Mouse (Mus musculus) gastrocnemius, adult 18-20 months (tissue): ENCODE measurements around the gene Slco2b1. TPM values are rescaled to one million over a fixed set of nuclear protein-coding genes. Genes with fewer than 3 reads are reported as not detected.
A peak's percentile ranks its signal among the peaks of the same experiment; 100 is the strongest.

Source experiments
- DNase-seq: peaks from one replicate; pipeline ENCODE4 v3.0.0; 2021; ENCODE audit warnings: low spot score
- total RNA-seq, 2 experiments: library from RNA; stranded (reverse); gene quantifications; 2 replicates each; pipeline ENCODE4 v1.2.3; 2021

The Slco2b1 gene
- total RNA-seq, 2 experiments from 2014 or later, result 3.6 to 5.0 TPM

DNA sequence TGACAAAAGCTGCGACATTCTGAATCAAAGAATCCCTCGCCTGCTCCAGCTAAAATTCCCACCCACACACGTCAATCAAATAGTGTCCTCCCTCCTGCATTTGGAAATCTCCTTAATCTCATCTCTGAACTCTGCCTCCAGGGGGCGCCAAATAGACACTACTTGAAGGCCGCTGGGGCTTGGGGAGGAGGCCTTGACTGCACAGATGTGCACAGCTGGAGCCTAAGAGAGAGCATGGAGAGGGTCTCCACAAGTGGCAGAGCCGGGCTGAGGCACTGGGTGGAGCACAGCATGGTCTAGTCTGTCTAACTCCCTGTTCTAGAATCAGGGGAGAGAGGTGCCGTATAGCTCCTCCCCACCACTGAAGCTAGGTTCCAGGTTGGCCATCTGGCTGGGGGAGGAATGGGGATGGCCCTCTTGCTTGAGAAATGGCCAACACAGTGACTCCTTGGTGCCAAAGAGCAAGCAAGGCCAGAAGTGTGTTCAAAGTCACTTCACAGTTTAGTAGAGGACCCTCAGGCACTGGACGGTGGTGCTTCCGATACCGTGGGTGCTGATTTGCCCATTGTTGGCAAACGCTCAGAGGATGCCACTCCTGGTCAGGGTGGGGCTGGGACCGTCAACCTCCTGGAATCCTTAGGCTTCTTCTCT is 51.6 kb downstream of the Slco2b1 start:
- DNase-seq, result peak; percentile 88

DNA sequence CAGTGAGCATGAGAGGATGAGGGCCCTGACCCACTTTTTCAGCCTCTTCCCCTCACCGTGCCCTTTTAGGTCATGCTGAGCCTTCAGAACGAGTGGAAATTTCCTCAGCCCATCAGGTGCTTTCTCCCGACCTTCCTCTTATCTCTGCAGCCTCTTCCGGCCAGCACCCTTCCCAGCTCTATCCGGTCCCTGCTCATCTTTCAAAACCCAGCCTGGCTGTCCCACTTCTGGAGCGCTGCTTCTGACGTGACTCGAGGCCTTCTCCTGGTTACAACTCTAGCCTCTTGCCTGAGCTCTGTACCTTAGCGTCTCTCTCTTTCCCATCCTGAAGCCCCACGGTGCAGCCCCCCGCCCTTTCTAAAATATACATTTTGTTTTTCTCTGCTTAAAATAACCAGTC is 56.9 kb downstream of the Slco2b1 start:
- no peak for DNase-seq

DNA sequence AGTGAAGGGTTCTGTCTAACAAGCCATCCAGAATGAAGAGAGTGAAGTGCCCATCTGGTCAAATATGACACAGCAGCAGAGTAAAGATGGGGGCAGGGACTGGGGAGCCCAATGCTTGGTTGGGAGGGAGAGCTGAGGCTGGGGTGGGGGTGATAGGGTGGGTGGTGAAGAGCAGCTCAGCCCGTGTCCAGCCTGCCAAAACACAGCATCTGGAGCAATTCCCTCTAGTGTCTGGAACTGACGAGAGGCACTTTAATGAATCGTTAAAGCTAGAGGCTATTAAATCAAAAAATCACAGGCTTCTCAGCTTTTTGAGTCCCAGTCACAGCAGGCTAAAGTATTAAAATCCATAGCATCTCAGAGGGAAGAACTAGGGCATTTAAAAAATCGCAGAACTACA is 61.6 kb downstream of the Slco2b1 start:
- DNase-seq, result no peak

DNA sequence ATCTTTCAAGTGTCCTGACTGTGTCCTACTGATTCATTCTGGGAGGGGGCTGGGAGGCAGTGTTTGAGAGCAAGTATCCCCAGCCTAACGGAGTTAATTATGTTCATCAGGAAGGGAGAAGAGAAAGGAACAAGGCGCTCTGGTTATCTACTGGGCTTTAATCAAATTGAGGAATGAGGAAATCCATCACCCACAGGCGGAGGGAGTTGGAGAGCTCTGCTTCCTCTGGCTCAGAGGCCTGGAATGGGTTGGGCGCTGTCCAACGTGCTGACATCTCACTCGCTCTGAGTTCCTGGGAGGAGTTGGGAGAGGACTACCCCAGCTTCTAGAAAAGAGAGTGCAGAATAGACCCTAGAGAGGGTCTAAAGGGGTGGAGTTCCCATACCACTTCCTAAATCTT is 62.5 kb downstream of the Slco2b1 start:
- DNase-seq, result peak; percentile 70

DNA sequence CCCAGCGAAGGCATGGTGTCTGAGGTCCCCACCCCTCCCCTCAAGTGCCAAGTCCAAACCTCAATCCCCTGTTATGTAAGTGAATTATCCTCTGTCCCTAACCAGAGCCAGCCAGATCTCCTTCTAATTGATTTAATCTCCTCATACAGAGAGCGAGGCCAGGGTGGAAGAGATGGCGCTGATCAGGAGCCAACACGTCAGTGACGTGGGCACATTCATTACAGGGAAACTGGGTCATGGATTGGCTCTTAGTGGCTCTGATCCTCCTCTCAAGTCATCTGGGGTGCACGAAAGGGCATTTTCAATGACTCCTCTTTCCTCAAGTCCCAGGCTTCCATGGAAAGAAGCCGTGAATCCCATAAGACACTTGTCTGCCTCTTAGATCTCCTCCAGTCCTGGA is 66.4 kb downstream of the Slco2b1 start:
- no peak for DNase-seq

DNA sequence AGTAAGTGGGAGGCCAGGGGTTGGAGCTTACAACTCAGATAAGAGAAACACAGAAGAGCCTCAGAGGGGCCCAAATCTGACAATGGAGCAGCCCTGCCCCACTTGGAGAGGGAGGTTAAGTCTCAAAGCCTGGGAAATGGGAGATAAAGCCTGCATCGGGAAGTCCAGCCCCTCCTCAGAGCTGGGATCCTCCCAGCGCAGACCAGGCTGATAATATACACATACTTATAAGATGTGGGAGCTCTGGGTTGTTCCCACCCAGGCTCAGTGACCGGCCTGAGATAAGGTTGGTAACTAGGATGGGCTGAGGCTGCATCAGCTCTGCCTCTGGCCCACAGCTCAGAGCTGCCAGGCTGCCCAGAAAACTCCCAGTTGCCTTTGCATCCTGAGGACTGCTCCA is 69.1 kb downstream of the Slco2b1 start:
- DNase-seq, result no peak

DNA sequence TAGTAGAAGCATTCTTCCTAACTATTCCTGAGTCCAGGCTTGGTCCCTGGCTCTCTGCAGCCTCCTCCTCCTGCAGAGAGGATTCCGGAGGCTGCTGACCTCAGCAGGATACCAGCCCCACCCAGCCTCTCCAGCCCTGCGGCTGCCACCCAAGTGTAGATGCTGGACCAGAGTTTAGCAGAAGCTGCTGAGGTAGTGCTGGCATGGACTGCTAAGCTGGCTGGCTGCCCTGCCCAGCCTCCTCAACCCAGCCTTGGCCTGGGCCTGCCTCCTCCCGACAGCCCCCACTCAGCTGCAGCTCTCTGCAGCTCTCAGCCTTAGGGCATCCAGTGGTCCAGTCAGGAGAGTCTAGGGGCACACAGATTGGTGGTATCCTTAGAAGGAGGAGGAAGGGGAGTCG is 69.9 kb downstream of the Slco2b1 start:
- peak; percentile 86 for DNase-seq

DNA sequence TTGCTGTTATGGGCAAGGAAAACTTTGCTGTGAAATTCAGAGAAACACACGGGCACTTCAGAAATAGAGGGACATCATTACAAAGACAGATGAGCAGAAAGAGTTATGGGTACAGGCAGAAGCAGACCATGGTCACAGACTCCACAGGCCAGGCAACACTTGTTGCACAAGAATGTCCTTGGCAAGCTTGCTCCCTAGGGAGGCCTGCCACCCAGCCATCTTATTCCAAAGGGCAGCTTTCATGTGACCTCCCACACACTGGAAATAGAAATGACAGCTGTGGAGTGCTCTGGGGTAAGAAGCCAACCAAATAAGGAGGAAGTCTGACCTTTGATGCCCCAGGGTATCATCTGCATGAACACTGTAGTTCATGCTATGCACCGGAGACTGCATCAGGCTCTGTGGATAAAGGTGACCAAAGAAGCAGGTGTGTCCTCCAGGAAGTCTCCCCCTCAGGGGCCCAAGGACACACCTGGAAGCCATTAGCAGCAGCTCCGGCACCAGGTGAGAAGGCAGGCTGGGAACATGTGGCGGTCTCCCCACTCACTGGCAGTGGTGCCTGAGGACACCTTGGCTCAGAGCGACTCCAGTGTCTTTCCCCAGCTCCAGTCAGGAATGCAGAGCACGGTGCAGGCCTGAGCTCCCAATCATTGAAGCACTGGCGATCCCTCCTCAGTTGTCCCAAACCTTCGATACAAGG is 77.0 kb downstream of the Slco2b1 start:
- peak; percentile 89 for DNase-seq

DNA sequence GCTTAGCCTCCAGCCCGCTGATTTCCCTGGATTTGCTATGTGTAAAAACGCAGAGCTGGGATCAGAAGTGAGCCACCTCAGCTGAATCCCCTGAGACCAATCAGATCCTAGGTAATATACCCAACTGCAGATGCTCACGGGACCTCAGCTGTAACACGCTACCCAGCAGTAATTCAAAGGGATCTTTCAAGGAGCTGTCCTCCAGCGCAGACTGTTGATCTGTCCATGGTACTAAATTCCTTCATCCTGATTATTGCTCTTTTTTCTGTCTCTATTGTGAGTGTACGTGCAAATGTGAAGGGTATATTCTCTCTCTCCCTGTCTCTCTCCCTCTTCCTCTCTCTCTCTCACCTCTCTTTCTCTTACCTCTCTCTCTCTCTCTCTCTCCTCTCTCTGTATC is 78.9 kb downstream of the Slco2b1 start:
- no peak for DNase-seq

DNA sequence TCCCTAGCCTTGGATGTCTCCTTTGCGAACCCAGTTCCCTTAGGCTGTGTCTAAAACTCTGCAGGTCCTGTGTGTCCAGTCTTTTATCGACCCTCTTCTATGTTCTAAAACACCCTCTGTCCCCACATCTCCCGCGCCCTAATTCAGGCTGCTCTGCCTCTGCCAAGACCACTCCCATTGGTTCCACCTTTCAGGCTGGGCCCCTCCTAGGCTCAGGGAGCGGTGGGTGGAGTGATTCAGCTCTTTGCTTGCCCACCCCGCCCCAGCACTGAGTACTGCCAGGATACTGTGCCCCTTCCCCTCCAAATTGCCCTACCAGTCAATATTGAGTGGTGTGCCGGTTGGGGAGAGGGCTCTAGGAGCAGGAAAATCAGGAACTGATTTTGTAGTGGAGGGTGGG is 83.8 kb downstream of the Slco2b1 start:
- no peak for DNase-seq

DNA sequence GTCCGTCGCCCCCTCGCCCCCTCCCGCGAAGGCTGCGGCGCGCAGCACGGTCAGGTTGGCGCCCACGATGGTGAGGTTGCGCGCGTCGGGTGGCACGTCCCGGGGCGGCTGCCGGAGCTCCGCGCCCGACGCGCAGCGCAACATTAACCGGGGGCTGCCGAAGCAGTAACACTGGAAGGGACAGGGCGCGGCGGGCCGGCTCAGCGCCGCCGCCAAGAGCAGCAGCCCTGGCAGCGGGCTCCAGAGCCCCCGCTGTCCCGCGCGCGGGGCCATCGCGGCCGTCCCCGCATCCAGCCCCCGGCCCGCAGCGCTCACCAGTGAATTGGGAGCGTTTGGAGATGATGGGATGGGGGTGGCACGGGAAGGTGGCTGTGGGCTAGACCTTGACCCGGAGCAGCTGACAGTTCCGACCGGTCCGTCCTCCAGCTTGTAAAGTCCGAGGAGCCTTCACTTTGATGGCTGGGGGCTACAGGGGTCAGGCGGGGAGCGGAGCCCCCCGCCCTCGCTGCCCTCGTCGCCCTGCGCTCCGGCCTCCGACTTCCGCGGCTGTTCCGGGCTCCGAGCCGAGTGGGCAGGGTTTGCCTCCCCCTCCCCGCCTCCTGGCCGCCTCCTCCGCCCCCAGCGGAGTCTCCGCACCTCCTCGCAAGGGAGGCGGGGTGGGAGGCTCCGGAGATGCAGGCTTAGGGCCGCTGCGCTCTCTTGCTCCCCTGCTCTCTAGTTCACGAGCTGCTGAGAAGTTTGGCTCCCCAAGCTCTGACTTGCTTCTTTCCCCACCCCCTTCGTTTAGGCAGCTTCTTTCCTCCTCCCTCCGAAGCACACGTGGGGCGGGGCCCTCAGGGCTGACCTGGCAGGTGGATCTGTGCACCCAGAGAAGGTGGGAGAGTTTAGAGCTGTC is 84.5 kb downstream of the Slco2b1 start, which contains the start of gene Tpbgl:
Gene Tpbgl (minus strand): TSS at position 728 of the 895 bp plus-strand sequence.
- peak; percentile 83 for DNase-seq

DNA sequence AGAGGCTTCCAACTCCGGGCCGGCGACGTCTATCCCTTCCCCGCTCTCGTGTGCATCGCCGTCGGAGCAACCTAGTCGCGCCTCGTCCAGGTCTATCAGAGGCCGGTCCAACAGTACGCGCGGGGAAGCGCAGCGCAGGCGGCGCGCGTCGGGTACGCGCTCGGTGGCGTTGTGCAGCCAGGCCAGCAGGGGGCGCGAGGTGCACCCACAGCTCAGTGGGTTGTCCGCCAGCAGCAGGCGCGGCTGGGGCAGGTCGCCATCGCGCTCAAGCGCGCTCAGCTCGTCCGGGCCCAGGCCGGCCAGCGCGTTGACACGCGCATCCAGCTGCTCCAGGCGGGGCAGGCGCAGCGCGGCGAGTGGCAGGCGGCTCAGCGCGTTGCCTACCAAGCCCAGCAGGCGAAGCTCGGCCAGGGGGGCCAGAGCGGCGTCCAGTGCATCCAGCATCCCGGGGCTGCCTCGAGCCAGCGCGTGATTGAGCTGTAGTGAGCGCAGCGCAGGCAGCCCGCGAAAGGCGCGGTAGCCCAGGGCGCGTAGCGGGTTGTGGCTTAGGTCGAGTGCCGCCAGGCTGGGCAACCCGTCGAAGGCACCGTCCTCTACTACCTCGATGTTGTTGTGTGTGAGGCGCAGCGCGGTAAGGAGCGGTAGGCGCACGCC is 85.3 kb downstream of the Slco2b1 start:
- DNase-seq, result peak; percentile 94

DNA sequence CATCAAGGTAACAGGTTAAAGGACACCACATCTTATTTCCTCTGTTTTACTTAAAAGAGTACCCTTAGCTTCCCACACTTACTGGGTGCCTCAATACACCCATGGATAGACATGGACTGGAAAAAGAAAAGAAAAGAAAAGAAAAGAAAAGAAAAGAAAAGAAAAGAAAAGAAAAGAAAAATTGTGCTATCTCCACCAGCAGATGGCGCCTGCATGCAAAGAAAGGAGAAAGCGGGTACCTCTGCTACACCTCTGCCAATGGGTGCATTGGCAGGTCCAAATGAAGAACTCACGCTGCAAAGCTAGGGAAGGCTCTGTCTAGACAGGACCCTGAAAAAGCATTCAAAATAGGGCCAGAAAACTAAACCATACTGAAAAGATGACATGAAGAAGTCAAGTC is 92.3 kb downstream of the Slco2b1 start:
- peak; percentile 40 for DNase-seq

DNA sequence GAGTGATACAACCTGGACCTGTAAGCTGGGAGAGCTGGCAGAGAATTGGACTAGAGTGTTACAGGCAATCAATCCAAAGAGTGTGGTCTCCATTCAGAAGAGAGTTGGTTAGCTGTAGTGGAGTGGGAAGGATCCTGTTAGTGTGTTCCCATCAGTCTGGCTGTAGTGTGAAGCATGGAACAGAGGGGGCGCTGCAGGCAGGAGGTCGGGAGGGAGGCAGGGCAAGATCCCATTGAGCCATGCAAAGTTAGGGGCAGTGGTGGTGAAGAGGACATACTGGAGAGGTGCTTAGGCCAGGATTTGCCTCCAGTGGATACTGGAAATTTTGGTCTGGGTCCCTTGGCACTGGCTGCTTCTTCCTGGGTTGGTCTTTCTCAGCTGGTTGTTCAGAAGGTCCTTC is 92.9 kb downstream of the Slco2b1 start:
- DNase-seq, result no peak

Other genes with a start within 250 kb of the Slco2b1 start
- gene Klhl35, start 245.3 kb downstream of the Slco2b1 start, total RNA-seq, result not detected
- 100 to 1,000 TPM; 232 to 276 TPM for gene Rps3, start 227.6 kb downstream of the Slco2b1 start, total RNA-seq
- gene Arrb1, start 175.9 kb downstream of the Slco2b1 start, total RNA-seq, result 10 to 100 TPM; 13.8 to 15.4 TPM
- 10 to 100 TPM; 42.6 to 56.8 TPM for gene Tpbgl, start 84.2 kb downstream of the Slco2b1 start, total RNA-seq
- not detected for gene Olfr520, start 18.9 kb upstream of the Slco2b1 start, total RNA-seq
- not detected for gene Olfr521, start 52.2 kb upstream of the Slco2b1 start, total RNA-seq
- 1 to 10 TPM; 2.5 to 3.0 TPM for gene Neu3, start 117.1 kb upstream of the Slco2b1 start, total RNA-seq
- 1 to 10 TPM in 1 of 2 experiments, under 1 TPM in 1; 0.66 to 1.2 TPM for gene Xrra1, start 147.8 kb upstream of the Slco2b1 start, total RNA-seq
- gene Spcs2, start 152.1 kb upstream of the Slco2b1 start, total RNA-seq, result 10 to 100 TPM; 78.8 to 79.8 TPM